Mouse (Mus musculus) cerebellum, postnatal 14 days (tissue): Measurements from ENCODE around the gene Mbip.

Experiments
- DNase-seq, 2 experiments: peaks; one replicate each; pipeline ENCODE4 v3.0.0; 2021; ENCODE audit warnings: mixed read lengths in 2 of 2

Mbip gene

GRCm38 (mm10) chr12:56288548-56288947 lies 57.1 kb downstream of the Mbip start:
- DNase-seq = no peak

GRCm38 (mm10) chr12:56286828-56287227 lies 58.9 kb downstream of the Mbip start:
- DNase-seq = no peak

DNA sequence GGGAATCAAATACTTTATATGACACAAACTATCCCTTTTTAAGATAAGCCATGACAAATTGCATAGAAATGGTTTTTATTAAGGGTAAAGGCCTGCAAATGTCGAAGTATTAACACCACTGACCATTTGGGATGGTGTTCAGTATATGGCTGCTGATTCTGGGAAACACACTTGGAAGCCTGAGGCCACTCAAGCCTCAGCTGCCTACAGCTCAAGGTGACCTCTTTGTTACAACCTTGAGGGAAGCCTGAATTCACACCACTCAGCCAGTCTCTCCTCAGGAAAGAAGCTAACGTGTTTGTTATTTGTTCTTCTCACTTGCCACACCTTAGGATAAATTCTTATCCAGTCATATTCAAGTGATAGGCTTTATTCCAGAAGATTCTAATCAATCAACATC lies 61.5 kb downstream of the Mbip start:
- no peak for DNase-seq

- no peak for DNase-seq
Observed at GRCm38 (mm10) chr12:56281649-56282048, 64.0 kb downstream of the Mbip start.
